Comparison of ENCODE assay signal across 8 mouse cellular contexts in the genomic region with DNA sequence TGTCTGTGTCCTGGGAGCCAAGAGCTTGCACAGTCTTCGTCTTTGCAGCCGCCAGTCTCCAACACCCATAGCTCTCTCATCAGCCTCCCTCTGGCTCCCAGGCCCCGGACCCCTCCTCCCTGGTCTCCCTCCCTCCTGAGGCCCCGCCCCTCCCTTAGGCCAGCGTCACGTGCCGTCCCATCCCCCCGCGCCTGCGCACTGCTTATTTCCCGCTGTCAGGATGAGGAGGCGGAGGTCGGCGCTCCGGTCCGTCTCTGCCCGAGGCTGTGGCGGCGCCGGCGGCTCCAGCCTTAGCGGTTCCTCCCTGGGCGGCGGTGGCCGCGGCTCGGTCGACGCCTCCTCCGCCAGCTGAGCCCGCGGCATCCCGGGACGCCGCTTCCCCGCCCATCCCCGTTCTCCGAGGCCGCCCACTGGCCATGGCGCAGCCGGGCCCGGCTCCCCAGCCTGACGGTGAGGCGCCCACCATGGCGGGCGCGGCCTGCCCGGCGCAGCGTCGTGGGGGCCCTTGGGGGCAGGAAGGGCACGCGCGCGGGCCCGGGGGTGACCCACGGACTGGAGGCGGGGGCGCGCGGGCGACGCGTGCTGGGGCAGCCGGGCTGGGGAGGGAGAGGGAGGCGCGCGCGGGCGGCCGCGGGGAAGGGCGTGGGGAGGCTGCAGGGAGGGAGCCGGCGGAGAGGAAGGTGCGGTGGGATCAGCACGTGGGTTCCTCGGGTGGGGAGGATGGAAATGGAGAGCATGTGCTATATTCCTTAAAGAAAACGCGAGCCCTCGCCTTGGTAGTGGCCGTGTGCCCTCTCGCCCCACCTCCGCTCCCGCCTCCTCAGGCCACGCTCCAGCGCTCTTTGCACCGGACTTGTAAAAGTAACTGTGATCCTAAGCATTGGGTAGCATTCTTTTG. TPM values are rescaled to one million over a fixed set of nuclear protein-coding genes. Genes with fewer than 3 reads are reported as not detected.
DNase-seq lines count a peak whose midpoint lies in the region; ATAC-seq and TF ChIP-seq lines count a peak whose summit lies in the region.

Gene Rabep1, plus strand, starts transcription at position 220 of the 898 bp plus-strand sequence.

- H3K9ac ChIP-seq in heart, embryonic 15.5 days: peak within 1 kb of the TSS; percentile 85
- peak within 1 kb of the TSS; percentile 60 for H3K9ac ChIP-seq in liver, embryonic 14.5 days (replicated peaks)
- peak within 1 kb of the TSS; percentile 95 for H3K9ac ChIP-seq in neural tube, embryonic 11.5 days (ENCODE audit: low read length)
- H3K9ac ChIP-seq in stomach, postnatal 0 days (ENCODE audit: low read length): peak within 1 kb of the TSS; percentile 87

- H3K27me3 ChIP-seq in heart, embryonic 15.5 days: no peaks in the 10 kb centered on the region
- no peaks in the 10 kb centered on the region for H3K27me3 ChIP-seq in liver, embryonic 14.5 days (ENCODE audit: control insufficient read depth, insufficient read depth, low read length)
- no peaks in the 10 kb centered on the region for H3K27me3 ChIP-seq in neural tube, embryonic 11.5 days (ENCODE audit: control insufficient read depth, insufficient read depth, low read length)
- no peaks in the 10 kb centered on the region for H3K27me3 ChIP-seq in stomach, postnatal 0 days (ENCODE audit: control insufficient read depth, insufficient read depth, low read length)

- no peaks in the 10 kb centered on the region for H3K36me3 ChIP-seq in heart, embryonic 15.5 days
- H3K36me3 ChIP-seq in liver, embryonic 14.5 days (replicated peaks; ENCODE audit: control insufficient read depth, insufficient read depth, low read depth): no peaks in the 10 kb centered on the region
- no peaks in the 10 kb centered on the region for H3K36me3 ChIP-seq in neural tube, embryonic 11.5 days (ENCODE audit: control insufficient read depth, insufficient read depth, low read length)
- H3K36me3 ChIP-seq in stomach, postnatal 0 days (ENCODE audit: control insufficient read depth, insufficient read depth, low read length): no peaks in the 10 kb centered on the region

- H3K9me3 ChIP-seq in heart, embryonic 15.5 days (replicated peaks): no peaks in the 10 kb centered on the region
- no peaks in the 10 kb centered on the region for H3K9me3 ChIP-seq in liver, embryonic 14.5 days (ENCODE audit: control insufficient read depth, low read length)
- no peaks in the 10 kb centered on the region for H3K9me3 ChIP-seq in neural tube, embryonic 11.5 days (ENCODE audit: control insufficient read depth, low read length)
- H3K9me3 ChIP-seq in stomach, postnatal 0 days (ENCODE audit: control insufficient read depth, low read length): no peaks in the 10 kb centered on the region

- no peak for TF ChIP-seq EP300 in liver, embryonic 14.5 days (IDR thresholded peaks at IDR 0.05; ENCODE audit: low read depth)
- TF ChIP-seq EP300 in stomach, postnatal 0 days (optimal IDR thresholded peaks at IDR 0.05): no peak

- TF ChIP-seq CTCF in liver, embryonic 14.5 days (IDR thresholded peaks at IDR 0.05; ENCODE audit: low read depth): no peak
- TF ChIP-seq CTCF in stomach, postnatal 0 days (IDR thresholded peaks at IDR 0.05; ENCODE audit: low read depth): no peak

- H3K4me1 ChIP-seq in brown adipose tissue, adult 24 weeks (ENCODE audit: control insufficient read depth, insufficient read depth, insufficient read length, low read length): peaks cover 6% of the 10 kb centered on the region; the same call in 1 of the 2 replicates
- H3K4me1 ChIP-seq in heart, embryonic 15.5 days (replicated peaks): peaks cover 19% of the 10 kb centered on the region
- peaks cover 6 to 22% of the 10 kb centered on the region in 2 experiments for H3K4me1 ChIP-seq in liver, embryonic 14.5 days (replicated peaks; ENCODE audit: control insufficient read depth in 2 of 2, insufficient read depth in 2 of 2, low read length in 1 of 2)
- H3K4me1 ChIP-seq in neural tube, embryonic 11.5 days (ENCODE audit: control insufficient read depth, insufficient read depth, low read length): peaks cover 12% of the 10 kb centered on the region
- no peaks in the 10 kb centered on the region for H3K4me1 ChIP-seq in stomach, postnatal 0 days (replicated peaks; ENCODE audit: control insufficient read depth, insufficient read depth)

- peak; percentile 97 for ATAC-seq in heart, embryonic 15.5 days (replicated peaks; ENCODE audit: insufficient number of reproducible peaks, insufficient read depth, low FRiP score, low read depth)
- peak; percentile 87 for ATAC-seq in liver, embryonic 14.5 days (ENCODE audit: insufficient read depth)
- peak; percentile 93 for ATAC-seq in neural tube, embryonic 11.5 days (ENCODE audit: insufficient read depth, low FRiP score, low TSS enrichment)
- ATAC-seq in stomach, postnatal 0 days (ENCODE audit: low FRiP score, low TSS enrichment): peak; percentile 95

- WGBS in heart, embryonic 15.5 days: under 1% methylated on average over 74 of the region's 88 CpGs
- WGBS in liver, embryonic 14.5 days (ENCODE audit: insufficient replicate concordance): under 1% methylated on average over 87 of the region's 88 CpGs
- under 1% methylated on average over 60 of the region's 88 CpGs for WGBS in neural tube, embryonic 11.5 days
- under 1% methylated on average over 75 of the region's 88 CpGs for WGBS in stomach, postnatal 0 days

- peak; percentile 95 for DNase-seq in CD4-positive, CD25-positive, alpha-beta regulatory T cell, adult 2 months (ENCODE audit: low read depth, low spot score)
- DNase-seq in fibroblast of lung, adult 2 months (ENCODE audit: low read depth): peak; percentile 77
- peak; percentile 97 to 98 for DNase-seq in kidney, postnatal 25 days
- DNase-seq in liver, embryonic 14.5 days (ENCODE audit: low read depth in 3 of 3, low spot score in 3 of 3): peak; percentile 73 to 77 (median 75)
- peak; percentile 97 for DNase-seq in neural tube, embryonic 11.5 days (ENCODE audit: low spot score)
- peak; percentile 95 for DNase-seq in stomach, postnatal 0 days (ENCODE audit: low spot score)

- peak within 1 kb of the TSS; percentile 81 for H3K4me2 ChIP-seq in heart, embryonic 15.5 days
- H3K4me2 ChIP-seq in liver, embryonic 14.5 days (ENCODE audit: low read depth): peak within 1 kb of the TSS; percentile 83
- H3K4me2 ChIP-seq in neural tube, embryonic 11.5 days (ENCODE audit: low read depth): peak within 1 kb of the TSS; percentile 86
- H3K4me2 ChIP-seq in stomach, postnatal 0 days (replicated peaks; ENCODE audit: low read depth): peak within 1 kb of the TSS; percentile 80

- peak within 1 kb of the TSS; percentile 77 for H3K4me3 ChIP-seq in brown adipose tissue, adult 24 weeks (ENCODE audit: insufficient read depth, low read depth, low read length)
- peak within 1 kb of the TSS; percentile 95 for H3K4me3 ChIP-seq in heart, embryonic 15.5 days
- H3K4me3 ChIP-seq in liver, embryonic 14.5 days (ENCODE audit: insufficient read depth in 1 of 2, low read depth in 2 of 2, low read length in 2 of 2): peak within 1 kb of the TSS; percentile 75 to 96
- peak within 1 kb of the TSS; percentile 98 for H3K4me3 ChIP-seq in neural tube, embryonic 11.5 days (ENCODE audit: low read depth, low read length)
- peak within 1 kb of the TSS; percentile 98 for H3K4me3 ChIP-seq in stomach, postnatal 0 days (ENCODE audit: low read depth, low read length)

- peak within 1 kb of the TSS; percentile 65 for H3K27ac ChIP-seq in brown adipose tissue, adult 24 weeks (replicated peaks; ENCODE audit: low read depth, low read length)
- peak within 1 kb of the TSS; percentile 88 for H3K27ac ChIP-seq in heart, embryonic 15.5 days
- H3K27ac ChIP-seq in liver, embryonic 14.5 days: peak within 1 kb of the TSS; percentile 23
- peak within 1 kb of the TSS; percentile 82 for H3K27ac ChIP-seq in neural tube, embryonic 11.5 days (ENCODE audit: low read depth, low read length)
- peak within 1 kb of the TSS; percentile 82 for H3K27ac ChIP-seq in stomach, postnatal 0 days (replicated peaks)

RNA-seq across cellular contexts. Expression of gene Rabep1, which starts in this region (rescaled TPM):
- polyA plus RNA-seq in brown adipose tissue, adult 24 weeks (2012; ENCODE audit: insufficient read depth, insufficient read length, missing spikeins): 20.5 and 22.8 TPM in 2 replicates
- polyA plus RNA-seq in heart, embryonic 15.5 days (2015; fragmentation: Nextera tagmentation; extraction: Ambion mirVana): 26.4 and 29.1 TPM in 2 replicates
- 2.1 and 3.7 TPM in 2 replicates for polyA plus RNA-seq in liver, embryonic 14.5 days (2012; rRNA removed)
- 9.1 and 10.3 TPM in 2 replicates for polyA plus RNA-seq in liver, embryonic 14.5 days (2014; fragmentation: Nextera tagmentation; extraction: Ambion mirVana)
- polyA plus RNA-seq in neural tube, embryonic 11.5 days (2014; fragmentation: Nextera tagmentation; extraction: Ambion mirVana): 39.3 and 40.7 TPM in 2 replicates
- polyA plus RNA-seq in stomach, postnatal 0 days (2015; fragmentation: Nextera tagmentation; extraction: Ambion mirVana): 15.1 and 17.5 TPM in 2 replicates

Comparison
In these comparisons a context has a peak if more than half of its experiments do, and no peak if none do; other contexts are left out.
1. Peak in every context shown above with its lines: DNase-seq, ATAC-seq, H3K4me3 ChIP-seq and H3K27ac ChIP-seq.
2. H3K27ac ChIP-seq: peak in every context shown above with its lines; median percentile 88 in heart, embryonic 15.5 days; 82 in neural tube, embryonic 11.5 days; 82 in stomach, postnatal 0 days; 65 in brown adipose tissue, adult 24 weeks; 23 in liver, embryonic 14.5 days.